Mouse (Mus musculus) myocyte (in vitro differentiated cells): ENCODE data around the gene 1700034I23Rik.

Experiments
- CEBPB ChIP-seq: IDR thresholded peaks from 2 replicates; pipeline ENCODE4 v1.6.1; 2011; ENCODE audit warnings: mild to moderate bottlenecking, moderate library complexity; ENCODE audit not compliant: poor library complexity, insufficient read depth, severe bottlenecking
- MAX ChIP-seq: IDR thresholded peaks from one replicate; pipeline ENCODE4 v1.6.1; 2011; ENCODE audit warnings: low read depth, mild to moderate bottlenecking, control low read depth
- MYOG ChIP-seq, 3 experiments: IDR thresholded peaks; one replicate each; pipeline ENCODE4 v1.6.1; 2011; ENCODE audit warnings: control low read depth in 2 of 3, low read depth in 2 of 3, mild to moderate bottlenecking in 2 of 3; ENCODE audit not compliant: insufficient read length in 2 of 3, control insufficient read depth in 1 of 3, insufficient read depth in 1 of 3
- POLR2A ChIP-seq: IDR thresholded peaks from one replicate; pipeline ENCODE4 v1.6.1; 2011; ENCODE audit warnings: low read depth, mild to moderate bottlenecking, control low read depth, moderate library complexity; ENCODE audit not compliant: insufficient read length
- POLR2AphosphoS2 ChIP-seq: IDR thresholded peaks from one replicate; pipeline ENCODE4 v1.6.1; 2011; ENCODE audit warnings: low read depth, control low read depth; ENCODE audit not compliant: insufficient read length
- REST ChIP-seq: IDR thresholded peaks from one replicate; pipeline ENCODE4 v1.6.1; 2011; ENCODE audit warnings: mild to moderate bottlenecking, control low read depth, moderate library complexity; ENCODE audit not compliant: insufficient read depth, insufficient read length
- SRF ChIP-seq: IDR thresholded peaks from one replicate; pipeline ENCODE4 v1.6.1; 2011; ENCODE audit warnings: low read depth; ENCODE audit not compliant: control insufficient read depth, insufficient read length
- TCF12 ChIP-seq: IDR thresholded peaks from one replicate; pipeline ENCODE4 v1.6.1; 2011; ENCODE audit warnings: mild to moderate bottlenecking, control low read depth; ENCODE audit not compliant: poor library complexity, insufficient read depth, severe bottlenecking
- TCF3 ChIP-seq: IDR thresholded peaks from one replicate; pipeline ENCODE4 v1.6.1; 2011; ENCODE audit warnings: low read depth, control low read depth; ENCODE audit not compliant: insufficient read length

- TF ChIP-seq POLR2A (peak; percentile 95), MYOG (IDR thresholded peaks at IDR 0.05; ENCODE audit: control insufficient read depth in 1 of 3, insufficient read depth in 1 of 3, insufficient read length in 2 of 3, low read depth in 2 of 3) (peak in 1 of 3 experiments; percentile 47), CEBPB (no peak), MAX (no peak), SRF (peak; percentile 69), TCF3 (no peak), POLR2AphosphoS2 (peak; percentile 91), TCF12 (no peak), REST (no peak)
Observed at GRCm38 (mm10) chr3:40949170-40949902, 47.0 kb upstream of the 1700034I23Rik start, which contains the start of gene Larp1b.
